Mouse (Mus musculus): ENCODE results near the gene Tyrobp.

DNA sequence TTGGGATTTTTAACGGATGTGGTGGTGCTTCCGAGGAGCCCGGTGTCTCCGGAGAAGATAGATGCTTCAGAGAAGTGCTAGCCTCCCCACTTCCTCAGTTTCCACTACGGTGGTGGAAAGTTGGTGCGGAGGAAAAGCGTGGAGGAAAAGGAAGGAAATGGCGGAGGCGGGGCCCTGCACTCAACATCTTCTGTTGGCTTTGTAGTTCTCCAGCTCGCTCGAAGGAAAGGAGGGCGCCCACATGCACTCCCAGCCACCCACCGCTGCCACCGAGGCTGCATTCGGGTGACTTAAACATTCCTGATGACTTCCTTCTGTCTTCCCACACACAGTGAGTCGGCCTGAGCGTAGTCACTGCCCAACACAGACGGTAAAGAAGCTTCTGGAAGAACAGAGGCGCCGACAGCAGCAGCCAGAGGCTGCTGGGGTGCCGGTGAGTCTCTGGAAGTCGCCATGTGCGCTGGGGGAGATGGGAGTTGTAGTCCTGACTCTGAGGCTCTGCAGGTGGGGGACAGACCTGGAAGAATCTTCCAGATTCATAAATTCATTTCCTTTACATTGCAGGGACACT lies 9.6 kb downstream of the Tyrobp start:
- TF ChIP-seq CTCF (IDR thresholded peaks at IDR 0.05; ENCODE audit: borderline replicate concordance, insufficient read depth, low read length): no peak
- no peak for TF ChIP-seq POLR2A (IDR thresholded peaks at IDR 0.05; ENCODE audit: low read depth, low read length)

Data from embryonic fibroblast, embryonic 13.5 days (primary cell).